Mouse (Mus musculus) heart, postnatal 0 days (tissue): ENCODE data around the gene Camkmt.

Source experiments
- CTCF ChIP-seq: IDR thresholded peaks from 2 replicates; pipeline ENCODE4 v1.5.1; 2016; ENCODE audit warnings: antibody characterized with exemption, control low read depth, low read depth
- EP300 ChIP-seq: IDR thresholded peaks from 2 replicates; pipeline ENCODE4 v1.6.1; 2016; ENCODE audit warnings: antibody characterized with exemption, low read depth

- no peak for TF ChIP-seq EP300
- TF ChIP-seq CTCF = no peak
Observed at GRCm38 (mm10) chr17:85163272-85163610, 72.9 kb downstream of the Camkmt start.
